14 mouse cellular contexts compared by ENCODE assay signal in genomic region chr14:118716372-118717312, GRCm38 (mm10). TPM values are rescaled to one million over a fixed set of nuclear protein-coding genes. Genes with fewer than 3 reads are reported as not detected.
DNase-seq lines count a peak whose midpoint lies in the region; TF ChIP-seq lines count a peak whose summit lies in the region.
"Had no signal": no experiment of that assay in that cellular context is flagged by ENCODE, and none has a peak within 500 bp of the region (broad histone marks: within the 10 kb centered on the region; RNA-seq: fewer than 3 reads in every experiment).

No protein-coding gene starts in this region.

- no peaks in the 10 kb centered on the region for H3K36me3 ChIP-seq in myocyte (ENCODE audit: control insufficient read depth, insufficient read depth)
- H3K36me3 ChIP-seq: midbrain, embryonic 12.5 days had no signal

- peak; percentile 82 for DNase-seq in adrenal gland, adult 2 months
- DNase-seq in adrenal gland, postnatal 4 days (ENCODE audit: low spot score in 2 of 2), result no peak
- DNase-seq in lung, postnatal 25 days (ENCODE audit: low spot score), result peak; percentile 49
- no peak for DNase-seq in lung, postnatal 10 days
- peak; percentile 97 for DNase-seq in gonadal fat pad, adult 2 months (ENCODE audit: low read depth)
- DNase-seq in left cerebral cortex, adult 11 months (ENCODE audit: low spot score), result no peak
- DNase-seq in right cerebral cortex, postnatal 10 days (ENCODE audit: low spot score in 2 of 2), result no peak
- DNase-seq: B cell, adult 2 months; cerebellum, postnatal 25 days; gastrocnemius, postnatal 10 days; kidney, postnatal 36 days had no signal

- no peak overlapping the region for H3K4me2 ChIP-seq in myocyte (ENCODE audit: low read depth)
- H3K4me2 ChIP-seq: forebrain, embryonic 13.5 days; midbrain, embryonic 12.5 days had no signal

- no peak for TF ChIP-seq POLR2A in myocyte (IDR thresholded peaks at IDR 0.05; ENCODE audit: insufficient read length, low read depth)

- H3K4me3 ChIP-seq in myocyte, result no peak overlapping the region
- H3K4me3 ChIP-seq: forebrain, embryonic 13.5 days; midbrain, embryonic 12.5 days had no signal

- H3ac ChIP-seq in myocyte (ENCODE audit: control insufficient read depth, insufficient read length), result no peak overlapping the region

- no peaks in the 10 kb centered on the region for H3K27me3 ChIP-seq in myocyte (ENCODE audit: control insufficient read depth, insufficient read depth, insufficient read length)

- no peaks in the 10 kb centered on the region for H3K79me2 ChIP-seq in myocyte (ENCODE audit: control insufficient read depth, insufficient read depth)

TF ChIP-seq in myocyte, 11 proteins besides CTCF, POLR2A, EP300 and RAD21:
- peak; percentile 36; the same call in 1 of the 2 replicates for TF ChIP-seq CEBPB (IDR thresholded peaks at IDR 0.05; ENCODE audit: insufficient read depth, poor library complexity, severe bottlenecking)
- TF ChIP-seq TCF3 (IDR thresholded peaks at IDR 0.05; ENCODE audit: insufficient read length, low read depth), result no peak
- no peak for TF ChIP-seq USF1 (IDR thresholded peaks at IDR 0.05; ENCODE audit: low read depth)
- no peak for TF ChIP-seq REST (IDR thresholded peaks at IDR 0.05; ENCODE audit: insufficient read depth, insufficient read length)
- TF ChIP-seq MAX (IDR thresholded peaks at IDR 0.05; ENCODE audit: low read depth), result no peak
- TF ChIP-seq E2F4 (IDR thresholded peaks at IDR 0.05; ENCODE audit: insufficient read depth), result no peak

RNA-seq across cellular contexts. Expression of gene Abcc4, which starts 10.6 kb away (rescaled TPM):
- total RNA-seq in adrenal gland, adult 2 months (2021), result 10 to 100 TPM; 17.9 to 20.2 TPM
- polyA plus RNA-seq in adrenal gland, adult 2 months (2012; rRNA removed), result 4.2 and 9.6 TPM in 2 replicates
- 10 to 100 TPM in 1 of 2 experiments, 1 to 10 TPM in 1; 7.3 to 10.1 TPM for total RNA-seq in adrenal gland, postnatal 4 days (2021)
- 14.0 and 18.0 TPM in 2 replicates for polyA plus RNA-seq in gonadal fat pad, adult 2 months (2012; rRNA removed)
- polyA plus RNA-seq in myocyte (2012; fragmentation: generic; extraction: Trizol), result 6.3 TPM

Comparison
In these comparisons a context has a peak if more than half of its experiments do, and no peak if none do; other contexts are left out.
1. DNase-seq: peak in adrenal gland, adult 2 months (single experiment), lung, postnatal 25 days (single experiment) and gonadal fat pad, adult 2 months (single experiment); none in adrenal gland, postnatal 4 days (0 of 2), lung, postnatal 10 days (single experiment), left cerebral cortex, adult 11 months (single experiment) and right cerebral cortex, postnatal 10 days (0 of 2).